Mouse (Mus musculus) heart, adult 18-20 months (tissue): ENCODE results near the gene Cit. TPM values are rescaled to one million over a fixed set of nuclear protein-coding genes. Genes with fewer than 3 reads are reported as not detected.

Experiments used
- DNase-seq, 2 experiments: peaks; one replicate each; pipeline ENCODE4 v3.0.0; 2021 to 2022; ENCODE audit warnings: mixed read lengths in 1 of 2
- total RNA-seq, 2 experiments: library from RNA; stranded (reverse); gene quantifications; 2 replicates each; pipeline ENCODE4 v1.2.3; 2021

Cit gene
- total RNA-seq, 2 experiments from 2014 or later = 0.77 to 1.0 TPM

DNA sequence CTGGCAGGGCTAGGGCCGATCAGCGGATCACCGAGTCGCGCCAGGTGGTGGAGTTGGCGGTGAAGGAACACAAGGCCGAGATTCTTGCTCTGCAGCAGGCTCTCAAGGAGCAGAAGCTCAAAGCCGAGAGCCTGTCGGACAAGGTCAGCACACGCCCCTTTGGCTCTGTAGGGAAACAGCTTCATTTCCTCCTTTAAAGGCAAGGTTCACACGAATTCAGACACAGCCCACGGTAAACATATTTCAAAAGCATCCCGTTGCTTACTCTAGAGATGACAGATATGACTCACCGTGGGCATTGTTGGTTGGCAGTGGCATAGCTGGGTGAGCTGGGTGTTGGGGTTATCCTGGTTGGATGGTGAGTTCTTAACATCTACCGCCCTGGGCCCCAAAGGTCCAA, 126.2 kb downstream of the Cit start:
- DNase-seq = no peak

DNA sequence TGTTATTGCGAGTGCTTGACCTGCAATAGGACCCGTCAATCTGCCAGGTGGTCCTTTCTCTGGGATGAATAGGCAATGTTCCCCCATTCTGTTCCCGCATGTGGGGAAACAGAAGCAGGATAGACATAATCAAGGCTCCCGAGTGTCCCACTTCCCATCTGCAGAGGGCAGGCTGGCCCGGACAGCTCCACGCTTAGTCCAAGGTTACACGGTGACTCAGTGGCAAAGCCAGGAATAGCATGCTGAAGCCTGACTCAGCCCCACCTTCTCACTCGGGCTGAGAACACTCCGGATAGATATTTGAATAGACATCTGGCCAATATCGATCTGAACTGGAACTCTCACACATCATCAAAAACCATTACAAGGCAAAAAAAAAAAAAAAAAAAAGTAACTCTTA, 130.6 kb downstream of the Cit start:
- no peak for DNase-seq

DNA sequence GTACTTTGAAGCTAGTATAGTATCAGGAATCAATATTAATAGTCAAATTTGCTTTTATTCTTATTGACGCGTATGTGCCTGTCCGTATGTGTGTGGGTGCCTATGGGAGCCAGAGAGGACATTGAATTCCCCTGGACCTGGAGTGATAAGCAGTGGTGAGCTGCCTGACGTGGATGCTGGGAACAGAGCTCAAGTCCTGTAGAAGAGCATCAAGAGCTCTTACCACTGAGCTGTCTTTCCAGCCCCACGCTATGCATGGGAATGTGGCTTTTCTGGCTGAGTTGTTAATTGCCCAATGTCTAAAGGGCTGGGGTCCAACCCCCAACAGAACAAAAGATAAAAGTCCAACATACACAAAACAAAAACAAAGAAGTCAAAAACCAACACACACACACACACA, 131.4 kb downstream of the Cit start:
- DNase-seq = no peak

DNA sequence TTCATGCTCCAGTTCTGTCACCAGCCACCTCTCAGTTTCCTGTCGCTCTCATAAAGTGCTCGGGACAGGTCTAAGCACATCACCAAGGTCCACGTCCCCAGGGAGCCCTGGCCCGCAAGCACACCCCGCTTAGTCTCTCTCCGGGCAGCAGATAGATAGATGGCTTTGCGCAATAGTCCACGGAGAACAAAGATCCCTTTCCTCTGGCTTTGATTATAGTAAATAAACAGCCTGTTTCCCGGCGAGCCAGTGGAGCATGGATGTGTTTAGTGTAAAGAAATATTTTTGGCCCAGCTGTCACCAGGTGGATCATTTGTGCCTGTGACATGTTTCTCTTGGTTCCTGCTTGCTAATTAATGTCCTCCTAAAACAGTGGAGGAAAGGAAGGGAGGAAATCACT, 132.2 kb downstream of the Cit start:
- peak in 1 of 2 experiments; percentile 7 for DNase-seq

DNA sequence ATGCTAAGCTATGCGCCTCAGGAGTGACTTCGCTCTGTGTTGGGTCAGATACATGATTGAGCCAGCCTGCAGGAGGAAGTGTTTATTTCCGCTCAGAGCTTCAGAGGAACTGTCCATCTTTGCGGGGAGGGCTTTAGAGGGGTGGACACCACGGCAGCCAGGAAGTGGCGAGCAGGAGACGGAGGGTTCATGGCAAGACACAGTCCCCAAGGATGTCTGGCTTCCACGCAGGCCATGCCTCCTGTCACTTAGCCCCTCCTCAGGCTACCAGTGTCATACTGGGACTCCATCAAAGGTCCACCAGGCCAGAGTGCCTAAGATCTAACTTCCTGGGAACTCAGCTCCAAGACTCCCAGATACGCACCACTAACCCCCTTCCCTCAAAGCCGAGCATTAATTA, 132.7 kb downstream of the Cit start:
- DNase-seq = peak; percentile 46 to 75

DNA sequence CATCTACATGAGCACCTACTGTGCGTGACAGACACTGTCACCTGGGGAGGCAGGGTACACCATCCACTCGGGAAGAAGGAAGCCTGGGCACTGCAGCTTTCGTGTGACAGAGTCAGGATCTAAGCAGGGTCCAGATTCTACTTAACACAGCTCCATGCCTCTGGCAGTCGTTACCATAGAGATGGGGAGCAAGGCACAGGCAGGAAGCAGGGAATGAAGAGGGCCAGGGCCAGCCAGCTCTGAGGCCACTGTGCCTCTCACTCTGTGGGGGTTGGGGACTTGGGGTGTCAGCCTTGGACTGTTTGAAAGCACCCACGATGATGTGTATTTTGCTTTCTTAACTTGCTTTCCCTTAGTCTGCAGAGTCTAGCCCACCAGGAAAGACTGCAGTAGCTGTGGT, 133.2 kb downstream of the Cit start:
- DNase-seq = no peak

DNA sequence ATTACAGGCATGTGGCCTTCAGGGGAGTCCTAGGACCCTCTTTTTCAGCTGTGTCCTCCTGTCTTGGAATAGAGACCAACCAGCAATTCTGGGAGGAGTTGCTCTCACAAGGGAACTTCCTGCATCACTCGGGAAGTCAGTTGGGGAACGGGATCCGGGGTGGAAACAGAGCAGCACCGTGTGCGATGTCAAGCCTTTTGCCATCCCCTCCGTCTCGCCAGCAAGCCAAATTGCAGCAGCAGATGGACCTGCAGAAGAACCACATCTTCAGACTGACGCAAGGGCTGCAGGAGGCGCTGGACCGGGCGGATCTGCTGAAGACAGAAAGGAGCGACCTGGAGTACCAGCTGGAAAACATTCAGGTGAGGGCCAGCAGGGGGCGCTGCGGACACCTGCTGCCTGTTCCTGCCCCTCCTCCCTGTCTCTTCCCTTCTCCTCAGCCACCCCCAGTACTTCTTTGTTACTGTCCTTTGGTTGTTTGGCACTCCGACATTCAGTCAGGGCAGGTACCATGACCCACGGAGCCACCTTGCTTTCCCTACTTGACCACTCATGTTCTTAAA, 134.1 kb downstream of the Cit start:
- no peak for DNase-seq

DNA sequence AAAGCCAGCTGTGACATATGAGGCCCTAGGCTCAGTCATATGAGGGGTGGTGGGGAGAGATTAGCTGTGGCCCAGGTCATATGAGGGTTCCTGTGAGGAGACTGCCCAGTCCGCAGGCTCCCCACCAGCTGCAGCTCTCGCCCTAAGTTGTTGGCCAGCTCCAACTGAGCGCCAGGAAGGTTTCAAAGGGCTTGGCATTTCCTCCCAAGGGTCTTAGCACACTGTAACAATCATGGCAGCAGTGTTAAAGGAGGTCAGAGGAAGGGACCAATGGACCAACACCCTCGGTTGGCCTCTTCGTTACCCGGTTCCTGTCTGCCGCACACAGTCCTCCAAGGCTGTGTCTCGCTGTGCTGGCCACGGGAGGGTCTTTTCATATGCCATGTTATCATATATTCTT, 135.5 kb downstream of the Cit start:
- DNase-seq = peak in 1 of 2 experiments; percentile 16

DNA sequence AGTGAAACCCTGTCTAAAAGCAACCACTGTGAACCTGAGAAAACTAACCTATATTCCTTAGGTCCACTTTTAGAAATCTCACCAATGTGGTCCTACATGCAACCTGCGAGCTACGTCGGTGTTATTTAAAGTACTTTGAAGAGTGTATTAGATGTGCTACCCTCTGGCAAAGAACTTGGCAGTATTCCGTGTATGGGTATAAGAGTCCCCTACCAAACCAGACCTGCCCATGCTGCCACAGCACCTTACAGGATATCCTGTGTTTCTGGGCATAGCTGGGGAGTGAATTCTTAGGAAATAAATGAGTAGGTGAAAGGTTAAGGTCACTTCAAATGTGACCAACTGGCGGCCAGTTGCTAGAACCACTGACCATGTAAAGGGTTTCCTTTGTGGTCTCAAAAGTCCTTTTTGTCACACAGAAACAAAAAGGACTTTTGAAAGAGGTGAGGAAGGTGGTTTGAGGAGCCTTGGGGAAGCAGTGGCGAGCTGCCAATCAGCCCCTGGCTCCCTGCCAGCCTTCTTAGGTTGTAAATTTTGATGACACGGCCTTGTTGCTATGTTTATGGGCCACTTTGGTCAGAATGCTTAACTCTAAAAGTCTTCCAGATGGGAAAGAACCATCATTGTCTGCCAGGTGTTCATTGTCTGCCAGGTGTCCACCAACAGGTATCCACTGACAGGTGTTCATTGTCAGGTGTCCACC, 137.7 kb downstream of the Cit start:
- DNase-seq = peak in 1 of 2 experiments; percentile 18

DNA sequence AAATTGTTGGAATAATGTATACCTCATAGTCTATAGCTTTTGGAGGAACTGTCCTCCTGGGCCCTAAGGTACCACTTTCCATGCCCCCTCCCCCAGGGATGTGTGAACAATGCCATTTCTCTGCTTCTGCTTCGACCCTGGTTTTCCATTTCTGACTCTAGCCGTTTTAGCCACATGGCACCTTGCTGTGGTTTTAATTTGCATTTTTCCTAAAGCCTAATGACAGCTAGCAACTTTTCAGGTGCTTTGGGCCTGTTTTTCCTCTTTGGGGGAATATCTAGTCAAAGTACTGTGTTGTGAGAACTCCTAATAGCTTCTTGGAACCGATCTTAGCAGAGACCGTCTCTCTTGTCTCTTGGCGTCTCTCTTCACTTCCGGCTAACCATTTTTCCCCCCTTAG, 139.3 kb downstream of the Cit start:
- no peak for DNase-seq

DNA sequence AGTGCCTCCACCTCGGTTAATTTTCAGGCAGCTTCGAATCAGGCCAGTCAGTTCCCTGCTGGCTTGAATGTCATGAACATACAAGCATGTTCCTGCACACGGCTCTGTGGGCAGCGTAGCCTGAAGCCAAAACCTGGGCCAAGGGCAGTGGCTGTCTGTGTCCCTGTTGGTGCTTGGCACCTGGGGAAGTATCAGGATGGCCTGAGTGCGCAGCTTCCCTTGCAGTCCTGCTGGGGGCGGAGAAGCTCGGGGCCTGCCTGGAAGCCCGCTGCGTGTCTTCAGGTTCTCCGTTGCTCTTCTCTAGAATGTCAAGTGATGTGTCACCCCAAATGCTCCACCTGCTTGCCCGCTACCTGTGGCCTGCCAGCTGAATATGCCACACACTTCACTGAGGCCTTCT, 140.0 kb downstream of the Cit start:
- no peak for DNase-seq

DNA sequence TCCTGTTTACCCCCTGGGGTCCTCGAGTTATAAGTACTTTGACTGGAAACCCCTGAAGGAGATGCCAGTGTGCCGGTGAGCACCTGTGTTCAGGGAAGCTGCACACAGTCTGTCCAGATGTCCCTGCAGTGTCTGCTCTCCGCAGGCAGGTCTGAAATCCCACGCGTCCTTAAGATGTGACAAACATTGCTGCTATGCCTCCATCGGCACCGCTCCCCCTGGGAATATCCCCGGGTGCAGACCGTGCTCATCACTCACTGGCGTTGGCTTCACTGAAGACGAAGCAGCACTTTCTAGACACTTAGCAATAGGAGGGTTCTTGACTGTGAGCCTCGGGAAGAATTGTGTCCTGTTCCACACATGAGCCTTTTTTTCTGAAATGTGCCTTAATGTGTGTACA, 142.2 kb downstream of the Cit start:
- DNase-seq = no peak

DNA sequence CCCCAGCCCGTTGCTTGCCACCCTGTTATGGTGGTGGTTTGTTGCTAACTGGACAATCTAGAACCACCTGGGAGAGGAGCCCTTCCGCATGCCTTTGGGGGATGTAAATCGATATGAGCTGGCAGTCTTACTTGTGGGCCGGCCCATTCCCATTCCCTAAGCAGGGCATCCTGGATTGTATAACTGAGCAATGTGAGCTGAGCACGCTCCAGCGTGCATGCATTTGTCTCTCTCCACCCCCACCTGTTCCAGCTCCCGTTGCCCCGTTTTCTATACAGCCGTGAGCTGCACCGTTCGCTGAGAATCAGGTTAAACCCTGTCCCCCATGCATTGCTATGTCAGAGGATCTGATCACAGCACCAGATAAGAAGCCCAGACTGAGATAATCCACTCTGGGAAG, 146.6 kb downstream of the Cit start:
- no peak for DNase-seq

DNA sequence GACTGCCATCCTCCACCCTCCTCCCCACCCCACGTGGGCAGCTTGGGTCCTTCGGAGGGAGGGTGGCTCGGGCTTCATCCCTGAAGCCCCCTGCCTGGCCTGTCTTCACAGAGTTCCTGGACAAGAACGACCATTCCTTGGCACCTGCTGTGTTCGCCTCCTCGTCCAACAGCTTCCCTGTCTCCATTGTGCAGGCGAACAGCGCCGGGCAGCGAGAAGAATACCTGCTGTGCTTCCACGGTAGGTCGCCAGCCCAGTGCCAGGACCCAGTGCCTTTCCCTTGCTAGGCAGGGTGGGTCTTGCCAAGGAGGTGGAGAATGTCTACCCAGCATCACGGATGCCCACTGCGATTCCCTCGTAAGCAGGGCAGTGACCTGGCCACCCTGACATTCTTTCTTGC, 149.0 kb downstream of the Cit start:
- DNase-seq = no peak

DNA sequence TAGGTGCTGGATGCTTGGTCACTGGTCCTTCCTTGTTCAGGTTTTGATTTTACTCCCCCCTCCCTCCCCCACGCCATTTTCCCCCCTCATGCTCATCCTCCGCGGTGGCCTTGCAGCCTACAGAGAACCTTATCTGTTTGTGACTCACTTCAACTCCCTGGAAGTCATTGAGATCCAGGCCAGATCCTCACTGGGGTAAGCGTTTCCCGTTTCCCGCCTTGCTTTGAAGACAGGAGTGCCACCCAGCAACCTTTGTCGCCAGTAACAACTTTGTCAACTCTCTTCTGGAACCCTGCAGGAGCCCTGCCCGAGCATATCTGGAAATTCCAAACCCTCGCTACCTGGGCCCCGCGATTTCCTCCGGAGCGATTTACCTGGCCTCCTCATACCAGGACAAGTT, 152.3 kb downstream of the Cit start:
- DNase-seq = no peak

DNA sequence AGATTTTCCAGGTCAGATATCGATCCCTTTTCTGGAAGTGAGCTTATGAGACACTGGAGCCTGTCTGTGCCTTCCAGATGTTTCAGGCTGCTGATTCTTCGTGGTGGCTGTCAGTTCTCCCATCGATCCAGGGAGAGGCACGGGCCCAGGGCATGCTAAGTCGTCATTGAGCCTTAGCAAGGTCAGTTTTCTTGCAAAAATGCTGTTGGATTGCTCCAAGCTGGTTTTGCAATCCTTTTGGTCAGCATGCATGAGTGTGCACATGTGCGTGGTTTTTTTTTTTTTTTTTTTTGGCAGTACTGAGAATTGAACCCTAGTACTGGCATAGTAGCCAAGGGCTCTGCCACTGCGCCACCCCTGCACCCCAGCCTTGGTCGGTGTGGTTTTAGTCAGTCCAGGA, 158.1 kb downstream of the Cit start:
- no peak for DNase-seq

DNA sequence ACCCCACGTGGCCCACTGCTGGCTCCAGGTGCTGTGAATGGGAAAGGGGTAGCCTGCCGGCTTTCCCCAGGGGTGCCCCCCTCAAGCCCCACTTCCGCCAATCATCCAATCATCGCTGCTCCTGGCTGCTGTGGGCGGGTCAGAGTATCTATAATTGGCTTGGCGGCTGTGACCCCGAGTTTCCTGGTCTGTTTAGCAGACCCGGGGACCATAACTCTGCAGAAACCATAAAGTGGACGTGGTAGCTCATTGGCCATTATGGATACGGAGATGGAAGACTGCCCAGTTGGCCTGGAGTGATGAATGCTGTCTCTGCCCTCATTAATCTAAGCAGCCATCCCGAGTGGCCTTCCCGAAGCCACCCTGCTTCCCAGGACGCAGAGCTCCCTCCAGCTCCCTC, 158.7 kb downstream of the Cit start:
- DNase-seq = peak in 1 of 2 experiments; percentile 14

DNA sequence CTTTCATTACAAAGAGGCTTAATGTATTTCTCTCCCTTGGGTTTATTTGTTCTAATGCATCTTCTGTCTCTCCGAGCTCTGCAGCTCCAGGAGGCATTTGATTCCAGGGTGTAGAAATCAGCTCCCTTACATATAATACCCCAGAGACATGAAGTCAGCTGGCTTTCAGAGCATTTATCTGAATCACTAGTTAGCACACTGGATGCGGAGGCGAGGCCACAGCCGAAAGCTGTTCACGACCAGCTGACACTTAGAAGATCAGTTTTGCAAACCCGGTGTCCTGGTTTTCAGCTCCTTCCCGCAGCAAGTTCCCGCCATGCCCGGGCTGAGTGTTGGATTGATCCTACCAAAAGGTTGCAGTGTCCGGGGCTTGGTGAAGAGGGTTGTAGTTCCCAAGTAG, 159.2 kb downstream of the Cit start:
- peak; percentile 22 to 49 for DNase-seq

DNA sequence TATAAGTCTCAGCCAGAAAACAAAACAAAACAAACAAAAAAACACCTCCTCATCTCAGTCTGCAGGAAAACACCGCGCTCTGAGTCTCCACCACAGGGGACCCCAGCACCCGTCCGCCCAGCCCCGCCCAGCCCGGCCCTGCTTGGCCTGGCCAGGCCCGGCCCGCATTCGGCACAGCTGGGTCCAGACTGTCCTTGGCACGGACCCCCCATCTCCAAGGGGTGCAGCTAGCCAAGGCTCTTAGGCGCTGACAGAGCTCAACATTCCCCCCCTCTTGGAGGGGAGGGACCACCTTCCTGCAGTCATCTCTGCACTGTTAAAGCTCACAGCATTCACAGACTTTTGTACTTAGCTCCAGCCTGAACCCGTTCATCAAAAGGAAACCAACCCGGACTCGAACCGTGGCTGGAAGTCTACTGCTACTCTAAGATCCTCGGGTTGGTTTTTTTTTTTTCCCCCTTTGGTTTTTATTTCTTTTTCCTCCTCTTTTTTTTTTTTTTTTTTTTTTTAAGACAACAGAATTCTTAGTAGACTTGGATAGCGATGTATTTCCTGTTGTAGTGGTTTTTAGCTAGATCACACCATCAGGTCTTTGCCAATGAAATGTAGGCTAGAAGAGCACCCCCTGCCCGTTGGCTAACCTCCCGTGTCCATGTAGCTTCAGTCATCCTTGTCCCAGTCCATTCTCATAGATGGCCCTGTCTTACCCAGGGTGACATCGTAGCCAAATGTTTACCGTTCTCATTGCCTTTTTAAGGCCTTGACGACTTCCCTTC, 161.4 kb downstream of the Cit start:
- DNase-seq = peak; percentile 46 to 55

DNA sequence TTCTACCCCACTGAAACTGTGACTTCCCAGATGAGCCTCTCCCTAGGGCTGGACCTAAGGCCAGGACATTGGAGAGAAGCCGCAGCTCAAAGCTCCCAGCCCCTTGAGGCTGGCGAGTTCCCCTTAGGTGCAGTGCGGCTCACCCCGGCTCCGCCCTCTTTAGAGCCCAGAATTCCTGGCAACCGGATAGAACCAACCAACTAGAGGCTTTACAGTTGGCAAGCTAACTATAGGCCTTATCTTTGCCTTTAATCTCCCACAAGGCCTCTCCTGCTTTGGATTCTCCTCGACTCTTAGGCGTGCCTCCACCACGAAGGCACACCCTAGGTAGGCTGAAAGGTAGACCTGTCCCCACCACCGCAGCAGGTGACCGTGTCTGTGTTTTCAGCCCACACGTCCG, 162.6 kb downstream of the Cit start:
- no peak for DNase-seq

DNA sequence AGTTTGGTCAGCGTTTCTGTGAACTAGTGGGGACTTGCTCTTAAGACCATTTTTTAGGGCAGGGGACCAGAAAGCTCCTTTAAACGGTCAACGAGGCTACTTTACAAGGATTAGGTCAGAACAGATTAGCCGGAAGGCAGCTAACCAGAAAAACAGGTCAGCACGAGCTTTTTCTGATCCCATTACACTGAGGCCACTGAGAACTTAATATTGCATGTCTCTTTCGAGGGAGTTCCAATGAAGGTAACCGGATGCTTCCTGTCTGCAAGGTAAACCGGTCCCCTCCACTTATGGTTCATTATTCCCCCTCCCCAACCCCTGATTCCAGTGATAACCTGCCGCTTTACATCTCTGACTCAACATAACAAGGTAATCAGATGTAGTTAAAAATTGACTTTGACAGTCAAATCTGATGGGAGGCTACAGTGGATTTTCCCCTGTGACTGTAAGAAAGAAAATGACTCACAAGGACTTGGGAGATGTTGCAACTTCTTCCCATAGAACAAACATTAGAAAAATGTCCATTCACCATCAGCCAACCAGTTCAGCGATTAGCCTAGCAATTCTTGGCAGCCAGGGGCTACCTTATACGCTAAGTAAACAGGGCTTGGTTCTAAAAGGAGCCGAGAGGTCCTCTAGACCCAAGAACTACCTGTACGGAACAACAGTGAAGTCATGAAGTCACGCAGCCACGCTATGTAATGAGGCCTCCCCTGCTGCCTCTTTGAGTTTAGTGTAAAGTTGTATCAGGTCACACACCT, 164.2 kb downstream of the Cit start:
- DNase-seq = no peak

DNA sequence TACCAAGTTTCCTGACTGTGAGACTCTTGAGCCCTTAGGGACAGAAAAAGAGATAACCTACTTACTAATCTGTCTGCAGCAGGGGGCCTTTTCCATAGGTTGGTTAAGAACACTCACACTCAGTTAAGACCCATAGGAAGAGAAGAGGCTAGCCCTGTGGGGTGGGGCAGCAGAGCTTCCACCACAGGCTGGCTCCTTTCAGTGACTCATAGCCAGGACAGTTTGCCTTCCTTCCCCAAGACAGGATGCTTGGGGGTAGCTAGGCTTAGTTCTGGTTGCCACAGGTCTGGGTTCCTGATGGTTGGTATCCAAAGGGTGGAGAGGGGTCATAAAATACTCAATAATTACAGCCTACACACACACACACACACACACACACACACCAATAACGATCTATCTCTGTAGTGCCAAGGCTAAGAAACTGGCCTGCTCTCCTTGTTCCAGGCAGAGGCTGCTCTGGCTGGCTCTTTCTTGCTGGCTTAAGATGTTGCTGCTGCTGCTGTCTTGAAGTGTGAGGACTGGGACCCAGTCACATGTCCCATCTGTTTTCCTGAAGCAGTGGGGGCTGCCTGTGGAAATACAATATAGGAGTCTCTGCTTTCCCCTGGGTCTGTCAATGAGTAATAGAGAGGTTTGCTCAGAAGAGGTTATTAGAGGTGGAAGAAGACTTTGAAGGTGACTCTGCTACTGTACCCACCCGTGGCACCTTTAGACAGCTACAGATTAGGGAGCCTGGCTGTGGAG, 165.0 kb downstream of the Cit start:
- DNase-seq = no peak
